Mouse (Mus musculus) c-Kit-positive CD71-positive TER-119-negative erythroid progenitor cells, embryonic 14.5 days (primary cell): ENCODE measurements around the gene Aaas.
"Not testable (repeated sequence)": the region's sequence is repeated elsewhere in the genome, so short reads cannot be mapped to it uniquely, and the experiment has no call there.

Experiments
- DNase-seq: peaks from one replicate; pipeline ENCODE4 v3.0.0-alpha.2; 2013; ENCODE audit warnings: low read depth

The Aaas gene

DNA sequence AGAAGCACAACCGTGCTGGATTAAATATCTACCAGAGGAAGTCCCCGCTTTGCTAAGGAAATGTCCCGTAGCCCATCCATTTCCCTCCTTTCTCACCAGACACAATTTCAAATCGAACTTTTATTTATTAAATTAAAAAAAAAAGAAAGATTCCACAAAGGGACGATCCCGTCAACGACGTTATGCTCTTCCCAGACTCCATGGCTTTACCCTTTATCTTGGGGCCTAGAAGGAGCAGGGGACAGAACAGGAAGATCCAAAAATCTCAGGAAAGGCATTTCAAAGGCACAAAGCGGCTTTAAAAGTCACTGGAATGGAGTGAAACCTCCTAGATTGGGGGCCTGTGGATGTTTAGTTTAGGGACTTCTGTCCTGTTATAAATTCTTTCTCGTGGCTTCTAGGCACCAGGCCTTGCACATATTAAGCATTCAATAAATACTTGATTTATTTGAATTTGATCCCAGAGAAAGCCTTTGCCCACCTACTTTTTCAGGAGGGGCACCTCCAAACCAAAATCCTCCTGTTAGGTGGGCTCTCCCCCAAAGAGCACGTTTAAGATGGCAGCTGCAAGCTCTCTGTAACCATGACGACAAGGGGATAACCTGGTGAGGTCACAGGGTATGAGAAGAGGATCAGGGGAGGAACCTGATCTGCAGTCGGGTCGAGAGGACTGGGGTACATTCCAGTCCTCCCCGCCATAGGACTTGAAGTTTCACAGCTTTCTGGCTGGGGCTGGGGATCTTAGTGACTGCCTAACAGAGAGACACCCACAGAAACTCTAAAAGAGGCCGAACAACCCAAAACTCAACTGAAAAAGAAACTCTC, 6.1 kb upstream of the Aaas start:
- DNase-seq = no peak

DNA sequence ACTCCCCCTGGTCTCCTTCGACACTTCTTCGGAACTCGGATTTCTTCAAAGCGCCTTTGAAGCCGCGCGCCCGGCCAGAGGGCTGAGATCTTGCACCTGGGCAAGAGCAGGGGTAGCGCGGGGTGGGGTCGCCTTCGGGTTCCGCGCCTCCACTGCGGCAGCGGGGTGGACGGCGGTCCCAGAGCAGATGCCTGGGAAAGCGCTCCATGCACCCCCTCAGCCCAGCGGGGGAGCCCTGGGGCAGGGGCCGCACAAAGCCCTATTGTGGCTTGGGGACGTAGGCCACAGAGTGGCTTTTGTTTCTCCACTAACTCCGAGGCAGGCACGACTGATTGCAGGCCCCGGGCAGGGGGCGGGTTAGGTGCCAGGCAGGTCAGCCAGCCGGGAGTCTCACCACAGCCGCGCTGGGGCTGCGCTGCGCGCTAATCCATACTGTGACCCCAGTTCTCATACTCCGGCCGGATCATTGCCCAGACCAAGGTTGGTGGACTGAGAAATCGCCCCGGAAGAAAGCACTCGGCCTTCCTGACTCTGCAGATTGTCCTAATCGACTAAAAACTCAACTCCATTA, 5.4 kb upstream of the Aaas start:
- no peak for DNase-seq

DNA sequence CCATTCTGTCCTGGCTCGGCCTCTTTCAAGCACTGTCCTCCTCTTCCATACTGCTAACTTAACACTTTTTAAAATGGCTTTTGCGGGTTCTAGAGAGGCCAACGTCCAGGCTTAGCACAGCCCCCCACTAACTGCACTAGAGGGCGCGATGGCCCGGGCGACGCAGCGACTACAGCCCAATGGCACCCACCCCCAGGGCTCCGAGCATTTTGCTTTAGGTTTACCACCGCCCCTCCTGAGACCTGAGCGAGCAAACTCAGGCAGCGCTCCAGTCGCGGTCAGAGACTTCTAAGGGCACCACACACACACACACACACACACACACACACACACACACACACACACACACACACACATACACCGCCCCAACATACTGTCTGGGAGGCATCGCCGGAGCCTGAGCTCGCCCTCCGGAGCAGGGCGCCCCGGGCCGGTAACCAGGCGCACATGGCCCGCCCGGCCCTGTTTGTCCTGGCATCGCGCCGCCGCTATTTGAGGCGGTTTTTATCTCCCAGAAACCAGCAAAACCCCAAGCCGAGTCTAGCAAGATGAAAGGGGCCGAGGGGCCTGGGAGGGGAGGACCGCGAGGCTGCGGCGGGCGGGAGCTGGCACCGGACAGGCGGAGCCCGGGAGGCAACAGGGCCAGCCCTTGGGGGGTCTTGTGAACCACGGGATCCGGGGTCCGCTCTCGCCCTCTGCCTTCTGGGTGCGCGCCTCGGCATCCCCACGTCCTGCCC, 4.7 kb upstream of the Aaas start:
- DNase-seq = no peak

GRCm38 (mm10) chr15:102353986-102354385, 3.4 kb upstream of the Aaas start:
- no peak for DNase-seq

DNA sequence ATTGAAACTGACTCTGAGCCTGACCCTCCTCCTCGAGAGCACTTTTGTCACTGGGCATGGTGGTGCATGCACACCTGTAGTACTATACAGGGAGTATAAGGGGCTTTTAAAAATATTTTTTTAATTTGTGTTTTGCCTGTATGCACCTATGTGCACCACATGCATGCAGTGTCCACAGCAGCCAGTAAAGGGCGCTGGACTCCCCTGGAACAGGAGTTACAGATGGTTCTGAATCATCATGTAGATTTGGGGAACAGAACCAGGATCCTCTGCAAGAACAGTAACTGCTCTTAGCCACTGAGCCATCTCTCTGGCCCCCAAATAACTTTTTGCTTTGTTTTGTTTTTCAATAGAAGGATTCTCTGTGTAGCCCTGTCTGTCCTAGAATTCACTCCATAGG, 1.6 kb upstream of the Aaas start:
- no peak for DNase-seq

DNA sequence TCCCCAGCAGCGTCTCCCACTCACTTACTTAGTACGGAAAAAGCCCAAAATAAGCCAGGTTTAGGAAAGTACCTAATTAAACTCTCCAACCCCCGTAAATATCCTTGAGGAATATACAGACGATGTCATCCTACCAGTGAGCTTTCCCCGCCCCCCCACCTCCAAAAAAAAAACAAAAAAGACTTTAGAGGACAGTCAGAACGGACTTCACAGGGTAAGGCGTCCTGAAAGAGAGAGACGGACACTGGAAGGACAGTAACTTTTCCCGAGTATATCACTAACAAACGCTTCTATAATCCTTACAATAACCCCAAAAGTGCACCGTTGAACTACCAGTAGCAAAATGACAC, 346 bp upstream of the Aaas start:
- no peak for DNase-seq

- DNase-seq = no peak
Measured at GRCm38 (mm10) chr15:102346444-102346843, 4.1 kb downstream of the Aaas start.

- DNase-seq = no peak
Measured at GRCm38 (mm10) chr15:102344490-102344889, 6.1 kb downstream of the Aaas start.

DNA sequence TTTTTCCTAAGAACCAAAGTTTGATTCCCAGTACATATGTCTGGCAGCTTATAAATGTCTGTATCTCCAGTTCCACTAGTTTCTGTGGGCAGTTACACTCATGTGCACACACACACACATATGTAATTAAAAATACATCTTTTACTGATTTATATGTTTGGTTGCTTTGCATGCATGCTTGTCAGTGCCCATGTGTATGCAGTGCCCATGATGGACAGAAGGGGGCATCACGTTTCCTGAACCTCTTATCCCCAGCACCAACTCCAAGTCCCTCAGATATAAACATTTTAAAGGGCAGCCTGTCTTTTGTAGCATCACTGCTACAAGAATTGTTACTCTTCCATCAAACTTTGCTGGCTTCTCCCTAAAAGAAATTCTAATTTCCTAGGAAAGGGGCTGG, 9.0 kb downstream of the Aaas start:
- no peak for DNase-seq

- no peak for DNase-seq
Measured at GRCm38 (mm10) chr15:102339612-102340011, 11.0 kb downstream of the Aaas start.

DNA sequence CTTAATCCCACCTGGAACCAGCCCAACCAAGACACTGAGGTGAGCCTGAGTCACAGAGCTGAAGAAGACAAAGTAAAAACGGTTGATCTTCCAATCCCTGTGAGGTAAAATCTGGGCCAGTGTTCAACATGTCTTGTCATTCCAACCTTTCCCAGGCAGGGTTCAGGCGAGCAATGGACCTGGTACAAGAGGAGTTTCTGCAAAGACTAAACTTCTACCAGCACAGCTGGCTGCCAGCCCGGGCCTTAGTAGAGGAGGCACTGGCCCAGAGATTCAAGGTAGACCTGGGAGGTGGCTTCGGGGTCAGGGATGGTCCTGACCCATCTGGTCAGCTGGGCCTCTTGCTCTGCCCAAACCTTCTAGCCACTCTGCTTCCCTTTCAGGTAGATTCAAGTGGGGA, 13.6 kb downstream of the Aaas start:
- no peak for DNase-seq

DNA sequence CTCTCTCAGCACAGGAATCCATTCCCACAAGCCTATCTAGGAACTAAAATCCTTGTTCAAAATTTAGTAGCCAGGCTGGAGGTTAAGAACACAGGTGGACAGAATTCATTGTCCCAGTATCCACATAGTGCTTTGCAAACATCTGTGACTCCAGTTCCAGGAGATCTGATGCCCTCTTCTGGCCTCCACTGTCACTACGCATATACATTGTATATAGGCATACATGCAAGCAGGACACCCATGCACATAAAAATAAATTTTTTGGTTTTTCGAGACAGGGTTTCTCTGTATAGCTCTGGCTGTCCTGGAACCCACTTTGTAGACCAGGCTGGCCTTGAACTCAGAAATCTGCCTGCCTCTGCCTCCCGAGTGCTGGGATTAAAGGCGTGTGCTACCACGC, 14.6 kb downstream of the Aaas start:
- DNase-seq = not testable (repeated sequence)

GRCm38 (mm10) chr15:102335254-102335653, 15.3 kb downstream of the Aaas start:
- DNase-seq = no peak

DNA sequence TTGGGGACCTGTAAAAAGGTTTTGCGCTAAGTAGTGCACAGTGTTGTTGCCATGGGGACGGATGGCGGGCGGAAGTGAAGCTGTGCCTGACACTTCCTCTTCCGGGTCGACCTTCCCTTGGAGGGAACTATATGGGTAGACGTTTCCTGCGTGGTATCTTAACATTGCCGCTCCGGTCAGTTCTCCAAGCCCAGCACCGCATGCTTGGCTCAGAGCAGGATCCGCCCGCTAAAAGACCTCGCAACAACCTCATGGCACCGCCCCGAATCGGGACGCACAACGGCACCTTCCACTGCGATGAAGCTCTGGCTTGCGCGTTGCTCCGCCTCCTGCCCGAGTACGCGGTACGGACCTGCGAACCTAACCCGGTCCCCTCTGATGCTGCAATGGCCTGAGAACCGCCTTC, 19.0 kb downstream of the Aaas start, which contains the start of gene Myg1:
Gene Myg1, plus strand, starts transcription at position 100 of the 406 bp plus-strand sequence.
- peak; percentile 78 for DNase-seq

GRCm38 (mm10) chr15:102326892-102327291, 23.7 kb downstream of the Aaas start:
- DNase-seq = no peak

- DNase-seq = peak; percentile 78
Measured at GRCm38 (mm10) chr15:102326022-102326576, 24.5 kb downstream of the Aaas start, which contains the start of gene Pfdn5. Pfdn5 (plus strand) TSS chr15:102326116.

GRCm38 (mm10) chr15:102324654-102325473, 25.7 kb downstream of the Aaas start:
- DNase-seq = peak; percentile 37

GRCm38 (mm10) chr15:102316263-102316662, 34.3 kb downstream of the Aaas start:
- DNase-seq = no peak

- no peak for DNase-seq
Measured at GRCm38 (mm10) chr15:102315292-102315691, 35.3 kb downstream of the Aaas start.

DNA sequence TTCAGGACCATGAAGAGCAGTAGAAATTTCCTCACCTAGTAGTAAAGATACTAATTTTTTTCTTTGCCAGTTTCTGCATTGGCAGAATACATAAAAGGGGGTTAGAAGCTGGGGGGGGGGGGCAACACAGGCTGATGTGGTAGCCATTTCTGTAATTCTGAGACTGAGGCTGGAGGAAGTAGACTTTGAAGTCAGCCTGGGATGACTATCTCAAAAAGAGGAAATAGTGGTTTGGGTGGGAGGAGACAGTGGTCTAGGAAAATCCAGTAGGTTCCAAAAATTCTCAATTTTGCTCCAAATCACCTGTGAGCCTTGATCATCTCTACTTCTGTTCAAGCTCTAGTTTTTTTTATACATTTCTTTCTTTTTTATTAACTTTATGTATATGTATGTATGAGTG, 39.1 kb downstream of the Aaas start:
- no peak for DNase-seq

DNA sequence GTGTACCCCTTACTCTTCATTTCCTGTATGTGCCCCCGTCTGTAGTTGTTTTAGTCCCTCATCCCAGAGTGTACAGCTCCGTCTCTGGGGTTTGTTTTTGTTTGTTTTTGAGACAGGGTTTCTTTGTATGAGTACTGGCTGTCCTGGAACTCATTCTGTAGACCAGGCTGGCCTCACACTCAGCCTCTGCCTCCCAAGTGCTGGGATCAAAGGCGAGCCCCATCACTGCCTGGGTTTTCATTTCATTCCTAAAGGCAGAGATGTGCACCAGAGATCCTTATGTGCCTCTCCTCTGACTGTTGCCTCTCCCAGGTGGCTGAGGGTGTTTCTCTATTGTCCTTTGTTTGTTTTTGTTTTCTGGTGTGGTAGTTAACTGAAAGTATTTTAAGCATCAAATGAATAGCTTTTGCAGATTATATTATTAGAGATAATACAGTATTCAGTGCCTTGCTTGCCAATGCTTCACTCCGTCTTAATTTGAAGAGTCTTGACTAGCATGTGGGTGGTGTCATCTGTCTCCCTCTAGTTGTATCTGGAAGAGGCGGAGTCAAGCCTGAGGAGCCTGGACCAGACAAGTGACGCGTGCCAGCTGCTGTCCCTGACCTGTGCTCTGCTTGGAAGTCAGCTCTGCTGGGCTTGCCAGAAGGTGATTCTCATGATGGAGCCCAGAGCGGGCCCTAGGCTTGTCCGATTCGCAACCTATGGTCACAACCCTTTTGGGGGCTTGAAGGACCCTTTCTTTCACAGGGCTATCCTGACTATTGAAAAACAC, 40.3 kb downstream of the Aaas start:
- no peak for DNase-seq
